Mouse (Mus musculus): ENCODE data around the gene Gpr137. TPM values are rescaled to one million over a fixed set of nuclear protein-coding genes. Genes with fewer than 3 reads are reported as not detected.

Gene Gpr137
- total RNA-seq, 1 experiment from 2014 or later: 23.5 TPM

Other genes with a start within 250 kb of the Gpr137 start
- 15.8 and 18.4 TPM in 2 replicates for gene Rps6ka4, start 101.8 kb downstream of the Gpr137 start, total RNA-seq (2017)
- gene Ccdc88b, start 84.3 kb downstream of the Gpr137 start, total RNA-seq (2017): 97.1 and 136 TPM in 2 replicates
- 103 and 125 TPM in 2 replicates for gene Trmt112, start 32.8 kb downstream of the Gpr137 start, total RNA-seq (2017)
- 693 and 750 TPM in 2 replicates for gene Prdx5, start 32.4 kb downstream of the Gpr137 start, total RNA-seq (2017)
- gene Esrra, start 20.7 kb downstream of the Gpr137 start, total RNA-seq (2017): 37.9 and 40.8 TPM in 2 replicates
- gene Catsperz, start 17.1 kb downstream of the Gpr137 start, total RNA-seq (2017): not detected in 2 replicates
- gene Kcnk4, start 8.0 kb downstream of the Gpr137 start, total RNA-seq (2017): not detected in 2 replicates
- gene Bad, start 619 bp downstream of the Gpr137 start, total RNA-seq (2017): 30.8 and 35.0 TPM in 2 replicates
- 20.1 and 30.6 TPM in 2 replicates for gene Ppp1r14b, start 32.5 kb upstream of the Gpr137 start, total RNA-seq (2017)
- gene Plcb3, start 34.0 kb upstream of the Gpr137 start, total RNA-seq (2017): 12.5 and 13.6 TPM in 2 replicates
- gene Fkbp2, start 38.0 kb upstream of the Gpr137 start, total RNA-seq (2017): 30.4 and 32.4 TPM in 2 replicates
- 2.8 and 6.0 TPM in 2 replicates for gene Vegfb, start 45.2 kb upstream of the Gpr137 start, total RNA-seq (2017)
- gene Dnajc4, start 50.1 kb upstream of the Gpr137 start, total RNA-seq (2017): 16.4 and 24.4 TPM in 2 replicates
- 5.0 TPM in 2 replicates for gene Nudt22, start 53.6 kb upstream of the Gpr137 start, total RNA-seq (2017)
- 1.5 and 1.6 TPM in 2 replicates for gene Trpt1, start 53.7 kb upstream of the Gpr137 start, total RNA-seq (2017)
- 211 and 225 TPM in 2 replicates for gene Fermt3, start 77.0 kb upstream of the Gpr137 start, total RNA-seq (2017)
- 73.9 and 81.6 TPM in 2 replicates for gene Stip1, start 97.5 kb upstream of the Gpr137 start, total RNA-seq (2017)
- 1.2 and 3.7 TPM in 2 replicates for gene Macrod1, start 114.3 kb upstream of the Gpr137 start, total RNA-seq (2017)
- gene Flrt1, start 163.2 kb upstream of the Gpr137 start, total RNA-seq (2017): 0.12 TPM in 1 of 2 replicates, not detected in the other

Data from neutrophil, adult 5-6 weeks (primary cell).